Mouse (Mus musculus) gastrocnemius, postnatal 14 days (tissue): ENCODE measurements around the gene Sfxn2. TPM values are rescaled to one million over a fixed set of nuclear protein-coding genes. Genes with fewer than 3 reads are reported as not detected.

ENCODE experiments used
- DNase-seq: peaks from one replicate; pipeline ENCODE4 v3.0.0; 2021; ENCODE audit warnings: mixed read lengths
- intact Hi-C: fragments of 180-260 bp; cut with DNase I; formaldehyde crosslinking; loops from one replicate; pipeline ENCODE4 v1.15.1; 2025; ENCODE audit warnings: low total_unique reads
- total RNA-seq, 2 experiments: library from RNA; stranded (reverse); gene quantifications; 2 replicates each; pipeline ENCODE4 v1.2.3; 2021

The Sfxn2 gene
- total RNA-seq, 2 experiments from 2014 or later = 2.8 to 3.4 TPM

- DNase-seq = no peak
- intact Hi-C loops = loop anchor here (10.0 kb wide), 1 partner anchor 273 kb away; no protein-coding TSS in a partner anchor
Measured at GRCm38 (mm10) chr19:46591575-46591974, 18.4 kb downstream of the Sfxn2 start.

DNA sequence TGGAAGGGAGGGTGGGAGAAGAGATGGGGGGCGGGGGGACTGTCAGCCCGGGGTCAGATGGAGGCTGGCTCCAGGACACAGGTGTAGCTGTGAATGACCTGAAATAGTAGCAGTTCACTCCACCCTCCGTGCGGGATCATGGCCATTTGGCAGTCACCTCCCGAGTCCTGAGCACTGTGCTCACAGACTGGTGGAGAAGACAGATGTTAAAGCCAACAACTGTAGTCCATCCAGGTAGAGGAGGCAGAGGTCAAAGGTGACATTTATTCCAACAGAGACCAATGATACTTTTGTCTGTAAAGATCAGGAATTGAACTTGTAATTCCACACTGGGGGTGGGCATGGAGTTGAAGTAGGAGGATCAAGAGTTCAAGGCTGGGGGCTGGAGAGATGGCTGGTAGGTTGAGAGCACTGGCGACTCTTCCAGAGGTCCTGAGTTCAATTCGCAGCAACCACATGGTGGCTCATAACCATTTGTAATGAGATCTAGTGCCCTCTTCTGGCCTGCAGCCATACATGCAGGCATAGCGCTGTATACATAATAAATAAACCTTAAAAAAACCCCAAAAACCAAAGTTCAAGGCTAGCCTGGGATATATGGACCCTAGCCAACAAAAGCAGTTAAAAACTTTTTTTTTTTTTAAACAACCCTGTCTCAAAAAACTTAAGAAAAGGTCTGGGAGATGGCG lies 19.7 kb downstream of the Sfxn2 start:
- no peak for DNase-seq
- intact Hi-C loops = loop anchor here (10.0 kb wide), 1 partner anchor 272 kb away; no protein-coding TSS in a partner anchor

GRCm38 (mm10) chr19:46598187-46598586 lies 25.0 kb downstream of the Sfxn2 start:
- no peak for DNase-seq
- intact Hi-C loops = loop anchor here (10.0 kb wide), 1 partner anchor 267 kb away; no protein-coding TSS in a partner anchor

DNA sequence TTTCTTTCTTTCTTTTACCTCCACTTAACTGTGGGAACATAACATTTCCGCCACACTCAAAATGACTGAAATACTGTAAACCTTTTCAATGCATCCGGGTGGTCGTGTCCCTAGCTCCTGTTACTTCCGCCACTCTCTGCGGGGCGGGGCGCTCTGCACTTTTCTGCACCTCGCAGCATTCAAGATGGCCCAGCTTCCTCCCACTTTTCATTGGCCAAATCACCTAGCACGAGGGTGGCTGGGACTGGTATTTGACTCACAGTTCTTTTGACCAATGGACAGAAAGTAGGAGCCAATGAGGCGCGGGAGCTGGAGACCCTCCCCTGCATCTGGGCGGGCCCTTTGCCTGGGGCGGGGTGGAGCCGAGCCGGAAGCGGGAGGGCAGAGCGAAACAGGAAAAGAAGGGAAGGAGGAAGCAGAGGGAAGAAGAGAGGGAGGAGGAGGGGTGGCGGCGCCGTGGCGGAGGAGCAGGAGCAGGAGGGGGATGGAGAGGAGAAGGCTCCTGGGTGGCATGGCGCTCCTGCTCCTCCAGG lies 25.6 kb downstream of the Sfxn2 start, which contains the start of gene Wbp1l:
Gene Wbp1l, plus strand, starts transcription at position 365 of the 533 bp plus-strand sequence.
- peak; percentile 97 for DNase-seq
- intact Hi-C loops = loop anchor here (10.0 kb wide), 1 partner anchor 266 kb away; no protein-coding TSS in a partner anchor

- intact Hi-C loops = loop anchor here (10.0 kb wide), 1 partner anchor 265 kb away; no protein-coding TSS in a partner anchor
- no peak for DNase-seq
Measured at GRCm38 (mm10) chr19:46599375-46600256, 26.5 kb downstream of the Sfxn2 start.

GRCm38 (mm10) chr19:46600371-46600770 lies 27.2 kb downstream of the Sfxn2 start:
- DNase-seq = no peak
- intact Hi-C loops = no loop called here

- intact Hi-C loops = no loop called here
- DNase-seq = no peak
Measured at GRCm38 (mm10) chr19:46601491-46601890, 28.3 kb downstream of the Sfxn2 start.

DNA sequence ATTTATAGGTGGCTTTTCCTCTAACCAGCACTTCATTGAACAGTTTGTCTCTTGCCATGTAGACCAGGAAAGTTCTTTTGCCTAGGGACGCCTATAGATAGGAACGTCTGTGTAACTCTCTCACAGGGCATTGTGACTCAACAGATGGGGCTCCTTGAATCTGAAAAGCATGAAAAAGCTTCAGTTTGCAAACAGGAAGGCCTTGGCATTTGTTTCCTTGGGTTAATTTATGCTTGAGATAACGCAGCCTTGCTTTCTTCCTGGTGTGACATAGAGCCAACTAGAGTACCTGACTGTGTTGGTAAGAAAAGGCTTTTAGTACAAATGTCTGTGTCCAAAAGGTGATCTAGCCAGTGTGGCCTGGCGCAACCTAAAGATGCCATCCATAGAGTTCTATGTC lies 29.2 kb downstream of the Sfxn2 start:
- intact Hi-C loops = no loop called here

GRCm38 (mm10) chr19:46606718-46607117 lies 33.6 kb downstream of the Sfxn2 start:
- DNase-seq = no peak
- intact Hi-C loops = loop anchor here (5.0 kb wide), 1 partner anchor 41 kb away; no protein-coding TSS in a partner anchor

More for the DNA sequence above, 29.2 kb downstream of the Sfxn2 start:
- DNase-seq = no peak

GRCm38 (mm10) chr19:46607424-46607823 lies 34.3 kb downstream of the Sfxn2 start:
- intact Hi-C loops = loop anchor here (5.0 kb wide), 1 partner anchor 40 kb away; no protein-coding TSS in a partner anchor
- DNase-seq = no peak

- DNase-seq = no peak
- intact Hi-C loops = loop anchor here (5.0 kb wide), 1 partner anchor 39 kb away; no protein-coding TSS in a partner anchor
Measured at GRCm38 (mm10) chr19:46608158-46608557, 35.0 kb downstream of the Sfxn2 start.

GRCm38 (mm10) chr19:46616378-46616777 lies 43.2 kb downstream of the Sfxn2 start:
- intact Hi-C loops = no loop called here
- DNase-seq = no peak

- intact Hi-C loops = no loop called here
- no peak for DNase-seq
Measured at GRCm38 (mm10) chr19:46617361-46617760, 44.2 kb downstream of the Sfxn2 start.

GRCm38 (mm10) chr19:46618322-46618721 lies 45.2 kb downstream of the Sfxn2 start:
- intact Hi-C loops = no loop called here

GRCm38 (mm10) chr19:46619001-46619400 lies 45.8 kb downstream of the Sfxn2 start:
- DNase-seq = no peak
- intact Hi-C loops = no loop called here

More at GRCm38 (mm10) chr19:46618322-46618721, 45.2 kb downstream of the Sfxn2 start:
- no peak for DNase-seq

- intact Hi-C loops = no loop called here
- no peak for DNase-seq
Measured at GRCm38 (mm10) chr19:46619518-46619917, 46.4 kb downstream of the Sfxn2 start.

DNA sequence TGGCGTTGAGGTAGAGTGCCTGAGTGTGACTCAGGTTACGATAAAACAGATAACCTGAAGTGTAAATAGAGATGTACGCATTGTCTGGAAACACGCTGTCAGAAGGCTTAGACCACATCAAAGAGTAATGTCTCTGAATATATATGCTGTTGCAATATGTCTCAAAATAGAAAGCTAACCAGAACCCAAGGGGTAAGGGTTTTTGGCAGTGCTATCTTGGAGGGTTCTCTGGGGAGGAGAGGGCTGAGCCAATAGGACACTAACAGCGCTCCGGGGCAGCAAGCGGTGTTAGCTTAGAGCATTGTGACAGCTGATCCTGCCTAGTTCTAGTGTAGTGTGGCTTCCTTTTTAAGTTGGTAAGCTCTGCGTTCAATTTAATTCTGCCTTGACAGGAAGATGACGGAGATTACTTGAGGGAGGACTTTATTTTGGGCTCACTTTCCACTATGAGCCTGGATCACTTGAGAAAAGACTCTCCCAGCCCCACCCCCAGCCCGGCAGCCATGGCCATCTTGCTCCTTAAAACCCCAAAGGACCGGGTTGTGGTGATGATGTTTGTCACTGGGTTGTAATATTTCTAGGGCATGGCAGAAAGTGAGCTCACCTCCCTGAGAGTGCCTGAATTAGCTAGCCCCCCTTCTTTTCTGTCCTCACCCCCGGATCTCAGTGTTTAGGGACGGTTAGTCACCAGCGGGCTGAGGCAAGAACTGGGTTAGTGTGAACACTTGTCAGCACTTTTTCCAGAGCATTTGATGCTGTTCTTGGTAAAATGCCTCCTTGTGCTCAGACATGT lies 47.0 kb downstream of the Sfxn2 start:
- no peak for DNase-seq
- intact Hi-C loops = no loop called here

DNA sequence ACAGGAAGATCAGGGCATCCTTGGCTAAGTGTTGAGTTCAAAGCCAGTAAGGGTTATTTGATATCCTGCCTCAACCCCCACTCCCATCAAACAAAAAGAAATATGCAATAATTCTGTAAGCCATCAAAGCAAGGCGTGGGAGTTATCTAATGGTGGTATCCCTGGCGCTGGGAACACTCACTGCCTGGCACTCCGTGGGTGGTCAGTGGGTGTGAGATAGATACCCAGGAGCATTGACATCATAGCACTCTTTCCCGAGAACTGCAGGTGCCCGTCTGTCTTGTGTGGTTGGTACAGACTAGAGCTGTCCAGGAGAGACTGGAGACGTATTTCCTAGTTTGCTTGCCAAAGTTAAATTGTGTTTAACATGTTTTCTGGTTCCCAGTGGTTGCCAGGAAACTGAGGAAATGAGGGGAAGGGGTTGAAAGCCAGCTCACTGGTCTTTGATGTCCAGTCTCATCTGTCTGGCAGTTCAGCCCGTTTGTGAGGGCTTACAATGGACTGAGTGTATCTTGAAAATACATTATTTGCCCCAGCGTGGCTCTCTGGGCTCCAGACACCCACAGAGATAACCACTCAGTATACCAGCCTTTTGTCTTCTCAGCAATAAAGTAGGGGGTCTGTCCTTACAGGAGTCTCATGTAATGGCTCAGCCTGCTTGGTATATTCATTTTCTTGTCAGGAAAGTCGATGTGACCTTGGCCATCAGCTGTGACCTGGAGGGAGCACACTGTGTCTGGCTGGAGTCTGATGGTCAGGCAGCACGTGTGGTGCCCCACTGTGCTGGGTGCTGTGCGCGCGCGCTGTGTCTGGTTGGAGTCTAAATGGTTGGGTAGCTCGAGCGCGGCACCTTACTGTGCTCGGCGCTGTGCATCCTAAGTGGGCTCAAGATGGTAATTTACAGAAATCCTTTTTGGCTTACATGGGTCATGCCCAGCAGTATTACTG lies 48.3 kb downstream of the Sfxn2 start:
- intact Hi-C loops = no loop called here
- DNase-seq = no peak
